Comparison of ENCODE assay signal across 8 mouse cellular contexts in the genomic region with DNA sequence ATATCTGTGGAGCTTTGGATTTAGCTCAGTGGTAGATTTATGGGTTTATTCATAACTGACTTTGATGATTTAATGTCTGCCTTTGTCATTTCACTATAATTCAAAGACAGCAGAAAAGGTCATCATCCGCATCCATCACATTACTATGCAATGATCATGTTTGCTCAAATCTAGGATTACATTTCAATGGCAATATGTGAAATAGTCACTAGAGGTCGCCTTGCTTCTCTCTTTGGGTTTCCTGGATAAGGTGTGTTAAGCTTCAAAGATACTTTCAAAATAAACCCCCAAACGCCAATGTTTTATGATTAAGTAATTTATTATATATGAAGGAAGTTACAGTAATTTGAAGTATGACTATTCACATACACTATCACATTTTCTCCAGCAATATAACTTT. TPM values are rescaled to one million over a fixed set of nuclear protein-coding genes. Genes with fewer than 3 reads are reported as not detected.
DNase-seq lines count a peak whose midpoint lies in the region; ATAC-seq and TF ChIP-seq lines count a peak whose summit lies in the region.

No protein-coding gene starts in this region.

- peaks cover 13% of the 10 kb centered on the region for H3K79me2 ChIP-seq in liver, adult 2 months (ENCODE audit: control insufficient read depth, insufficient read depth, low read length)

- intact Hi-C loops in heart, postnatal 10 days (cut with DNase I) = loop anchor here (1.0 to 5.0 kb wide), 3 partner anchors 51 to 742 kb away; no protein-coding TSS in a partner anchor

- H3K9me3 ChIP-seq in forebrain, embryonic 14.5 days (replicated peaks; ENCODE audit: control insufficient read depth, low read length) = no peaks in the 10 kb centered on the region
- H3K9me3 ChIP-seq in forebrain, embryonic 16.5 days (ENCODE audit: control insufficient read depth, low read length) = no peaks in the 10 kb centered on the region

- no peaks in the 10 kb centered on the region for H3K27me3 ChIP-seq in forebrain, embryonic 14.5 days (replicated peaks; ENCODE audit: control insufficient read depth, insufficient read depth, low read length)
- H3K27me3 ChIP-seq in forebrain, embryonic 16.5 days (replicated peaks; ENCODE audit: control insufficient read depth, insufficient read depth, low read length) = no peaks in the 10 kb centered on the region
- no peaks in the 10 kb centered on the region for H3K27me3 ChIP-seq in liver, adult 2 months (ENCODE audit: control insufficient read depth, insufficient read depth, low read length)

- H3K27ac ChIP-seq in forebrain, embryonic 14.5 days (ENCODE audit: low read depth, low read length) = no peak overlapping the region
- H3K27ac ChIP-seq in forebrain, embryonic 16.5 days (ENCODE audit: low read length) = no peak overlapping the region
- no peak overlapping the region for H3K27ac ChIP-seq in liver, adult 2 months (replicated peaks; ENCODE audit: insufficient read depth, low read depth, low read length)

- peak; percentile 43; the same call in 1 of the 2 replicates for TF ChIP-seq CTCF in liver, adult 2 months (IDR thresholded peaks at IDR 0.05; ENCODE audit: low read depth, low read length)

- H3K4me3 ChIP-seq in forebrain, embryonic 14.5 days (ENCODE audit: low read depth, low read length) = no peak overlapping the region
- H3K4me3 ChIP-seq in forebrain, embryonic 16.5 days (replicated peaks; ENCODE audit: low read length) = no peak overlapping the region
- no peak overlapping the region for H3K4me3 ChIP-seq in liver, adult 2 months (ENCODE audit: insufficient read depth, low read depth, low read length)

- TF ChIP-seq POLR2A in liver, adult 2 months (IDR thresholded peaks at IDR 0.05; ENCODE audit: extremely low read depth, insufficient read depth, low read length) = no peak

- no peak overlapping the region for H3K4me2 ChIP-seq in forebrain, embryonic 14.5 days (ENCODE audit: low read length)
- no peak overlapping the region for H3K4me2 ChIP-seq in forebrain, embryonic 16.5 days (ENCODE audit: low read length)

- H3K4me1 ChIP-seq in forebrain, embryonic 14.5 days (ENCODE audit: control insufficient read depth, insufficient read depth, low read length) = no peaks in the 10 kb centered on the region; the same call in 1 of the 2 replicates
- H3K4me1 ChIP-seq in forebrain, embryonic 16.5 days (replicated peaks; ENCODE audit: control insufficient read depth, insufficient read depth, low read length) = peaks cover 7% of the 10 kb centered on the region
- peaks cover 2% of the 10 kb centered on the region; the same call in 1 of the 2 replicates for H3K4me1 ChIP-seq in liver, adult 2 months (ENCODE audit: control insufficient read depth, insufficient read depth, low read length)

- no peaks in the 10 kb centered on the region for H3K36me3 ChIP-seq in forebrain, embryonic 14.5 days (ENCODE audit: control insufficient read depth, insufficient read depth, low read length)
- no peaks in the 10 kb centered on the region for H3K36me3 ChIP-seq in forebrain, embryonic 16.5 days (ENCODE audit: control insufficient read depth, insufficient read depth)
- peaks cover 15% of the 10 kb centered on the region for H3K36me3 ChIP-seq in liver, adult 2 months (ENCODE audit: control insufficient read depth, insufficient read depth, low read length)

- H3K9ac ChIP-seq in forebrain, embryonic 14.5 days (ENCODE audit: low read length) = no peak overlapping the region
- no peak overlapping the region for H3K9ac ChIP-seq in forebrain, embryonic 16.5 days (replicated peaks; ENCODE audit: low read depth, low read length)
- no peak overlapping the region for H3K9ac ChIP-seq in liver, adult 2 months (ENCODE audit: low read depth, low read length)

- no peak for ATAC-seq in forebrain, embryonic 14.5 days
- no peak for ATAC-seq in forebrain, embryonic 16.5 days

- 19% methylated on average over 3 of the region's 3 CpGs for WGBS in forebrain, embryonic 14.5 days
- WGBS in forebrain, embryonic 16.5 days = 17% methylated on average over 3 of the region's 3 CpGs
- WGBS in liver, adult 2 months = 14% methylated on average over 3 of the region's 3 CpGs

- DNase-seq in forebrain, embryonic 14.5 days (ENCODE audit: low spot score) = peak; percentile 75
- DNase-seq in liver, adult 2 months (ENCODE audit: extremely low read depth, low read depth, low spot score) = peak; percentile 63
- DNase-seq in liver = no peak
- DNase-seq in MN1 (ENCODE audit: low spot score) = peak; percentile 80
- peak; percentile 42 to 77 for DNase-seq in heart, postnatal 10 days
- peak; percentile 43 for DNase-seq in retina, adult 2 months (ENCODE audit: low read depth, low spot score)
- DNase-seq in urinary bladder, postnatal 10 days (ENCODE audit: low spot score) = no peak

RNA-seq across cellular contexts. Expression of a gene that starts 3.5 kb away (rescaled TPM):
- polyA plus RNA-seq in forebrain, embryonic 14.5 days (2014; fragmentation: Nextera tagmentation; extraction: Ambion mirVana) = 9.4 and 11.6 TPM in 2 replicates
- 9.8 and 12.1 TPM in 2 replicates for polyA plus RNA-seq in forebrain, embryonic 16.5 days (2015; fragmentation: Nextera tagmentation; extraction: Ambion mirVana)
- 32.5 and 38.4 TPM in 2 replicates for total RNA-seq in liver, adult 2 months (2014; rRNA removed)
- polyA plus RNA-seq in liver, adult 2 months (2012; rRNA removed) = 7.2 and 11.2 TPM in 2 replicates
- 10 to 100 TPM; 24.4 to 25.6 TPM for total RNA-seq in heart, postnatal 10 days (2021)

RNA-seq across cellular contexts. Expression of a gene that starts 3.6 kb away (rescaled TPM):
- 32.0 and 40.4 TPM in 2 replicates for polyA plus RNA-seq in forebrain, embryonic 14.5 days (2014; fragmentation: Nextera tagmentation; extraction: Ambion mirVana)
- 46.9 TPM in 2 replicates for polyA plus RNA-seq in forebrain, embryonic 16.5 days (2015; fragmentation: Nextera tagmentation; extraction: Ambion mirVana)
- total RNA-seq in liver, adult 2 months (2014; rRNA removed) = 19.4 and 23.5 TPM in 2 replicates
- polyA plus RNA-seq in liver, adult 2 months (2012; rRNA removed) = 15.1 and 15.5 TPM in 2 replicates
- 10 to 100 TPM; 26.1 to 30.4 TPM for total RNA-seq in heart, postnatal 10 days (2021)

Comparison
In these comparisons a context has a peak if more than half of its experiments do, and no peak if none do; other contexts are left out.
1. DNase-seq: peak in forebrain, embryonic 14.5 days (single experiment), liver, adult 2 months (single experiment), MN1 (single experiment), heart, postnatal 10 days (2 of 2) and retina, adult 2 months (single experiment); none in liver (single experiment) and urinary bladder, postnatal 10 days (single experiment).